Mouse (Mus musculus) CH12F3 (cell line): ENCODE results near the gene Gm5767.

ENCODE experiments used
- in situ Hi-C: fragments of 300-500 bp; cut with MboI; formaldehyde crosslinking; loops from 2 replicates; pipeline ENCODE4 v1.14.3; 2020; ENCODE audit warnings: low sequenced_read_pairs

Gene Gm5767

DNA sequence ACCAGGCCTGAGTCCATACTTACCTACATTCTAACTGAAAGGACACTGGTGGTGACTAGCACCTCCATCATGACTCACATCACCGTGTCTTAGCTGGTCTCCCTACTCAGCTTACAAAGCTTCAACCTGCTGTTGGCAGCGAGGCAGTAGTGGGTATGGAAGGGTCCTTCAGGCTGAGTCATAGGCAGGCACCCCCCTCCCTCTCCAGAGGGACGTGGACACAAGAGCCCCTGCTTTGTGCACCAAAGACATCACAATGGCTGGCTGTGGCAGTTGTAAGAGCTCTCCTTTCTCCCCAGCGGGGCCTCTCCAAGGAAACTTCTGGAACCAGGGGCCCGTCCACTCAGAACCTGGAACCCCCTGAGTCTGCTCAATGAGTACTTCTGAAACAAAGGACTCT is at the start of gene Gm5767:
Gene Gm5767 (plus strand): TSS at position 301 of the 400 bp plus-strand sequence.
- in situ Hi-C loops = loop anchor here (10.0 kb wide), 1 partner anchor 184 kb away; no protein-coding TSS in a partner anchor

DNA sequence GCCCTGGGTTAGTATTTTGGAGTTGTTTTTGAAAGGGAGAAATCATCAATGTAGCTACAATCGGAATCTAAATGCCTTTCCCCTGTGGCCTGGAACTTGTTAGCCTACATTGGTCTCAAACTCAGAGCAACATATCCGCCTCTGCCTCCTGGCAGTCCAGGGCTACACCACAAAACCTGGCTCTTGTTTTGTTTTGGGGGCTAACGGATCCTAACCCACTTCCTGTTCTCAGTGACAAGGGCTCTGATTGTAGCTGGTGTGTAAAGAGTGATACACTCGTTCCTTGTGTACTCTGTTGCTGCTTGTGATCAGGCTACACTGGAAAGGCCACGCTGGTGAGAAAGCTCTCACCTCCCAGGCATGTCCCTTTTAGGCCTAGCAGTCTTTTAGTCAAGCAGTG is 49.1 kb upstream of the Gm5767 start:
- in situ Hi-C loops = no loop called here

DNA sequence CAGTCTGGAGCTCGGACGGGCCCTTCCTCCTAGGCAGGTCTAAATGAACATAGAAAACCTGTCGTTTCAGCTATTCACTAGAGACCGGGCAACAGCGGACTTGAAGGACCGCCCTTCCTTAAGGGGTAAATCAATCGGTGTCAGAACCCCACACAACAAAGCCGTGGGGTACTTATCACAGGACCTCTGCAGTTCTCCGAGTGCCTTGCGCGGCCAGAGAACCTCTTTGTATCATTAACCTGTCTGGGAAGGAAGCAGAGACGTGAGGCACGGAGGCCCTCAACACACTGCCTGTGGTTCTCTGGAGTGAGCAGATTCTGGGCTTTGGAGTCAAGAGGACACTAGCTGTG is 43.7 kb upstream of the Gm5767 start:
- in situ Hi-C loops = no loop called here

DNA sequence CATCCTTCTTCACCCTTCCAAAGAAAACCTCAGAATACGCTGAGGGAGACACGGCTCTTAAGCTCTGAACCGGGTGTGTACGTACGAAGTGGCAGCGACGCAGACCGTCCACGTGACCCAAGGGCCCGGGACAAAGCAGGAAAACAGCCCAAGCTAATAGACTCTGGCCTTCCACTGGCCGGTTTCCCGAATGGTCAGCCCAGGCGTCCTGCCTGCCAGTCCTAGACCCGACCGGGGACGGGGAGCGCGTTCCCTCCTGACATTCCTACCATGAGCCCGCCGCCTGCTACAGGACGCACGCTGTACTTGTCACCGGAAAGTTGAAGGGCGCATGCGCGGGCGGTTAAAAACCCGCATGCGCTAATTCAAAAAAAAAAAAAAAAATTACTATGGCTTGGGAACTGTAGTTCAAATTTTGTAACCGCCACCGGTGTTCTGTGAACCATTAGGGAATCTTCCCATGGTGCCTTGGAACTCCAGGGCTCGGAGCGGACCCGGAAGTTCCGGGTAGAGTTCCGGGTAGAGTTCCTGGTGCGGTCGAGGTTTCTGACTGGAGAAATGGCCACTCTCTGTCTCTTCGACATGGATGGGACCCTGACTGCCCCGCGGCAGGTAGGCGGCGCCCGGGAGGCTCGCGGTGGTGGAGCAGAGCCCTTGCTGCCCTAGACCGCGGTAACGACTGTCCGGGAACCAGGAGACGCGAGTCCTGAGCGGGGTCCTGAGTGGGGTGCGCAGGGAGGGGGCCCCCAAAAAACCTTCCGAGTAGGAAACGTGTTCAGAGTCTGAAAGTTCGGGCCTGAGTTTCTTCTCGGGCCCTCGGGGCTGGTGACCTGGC is 43.1 kb upstream of the Gm5767 start, which contains the start of the genes Pmm2 and Tmem186:
Gene Pmm2 (plus strand): TSS at position 458 of the 835 bp plus-strand sequence.
Gene Tmem186 (minus strand): TSS at position 496 of the 835 bp plus-strand sequence.
- in situ Hi-C loops = no loop called here

DNA sequence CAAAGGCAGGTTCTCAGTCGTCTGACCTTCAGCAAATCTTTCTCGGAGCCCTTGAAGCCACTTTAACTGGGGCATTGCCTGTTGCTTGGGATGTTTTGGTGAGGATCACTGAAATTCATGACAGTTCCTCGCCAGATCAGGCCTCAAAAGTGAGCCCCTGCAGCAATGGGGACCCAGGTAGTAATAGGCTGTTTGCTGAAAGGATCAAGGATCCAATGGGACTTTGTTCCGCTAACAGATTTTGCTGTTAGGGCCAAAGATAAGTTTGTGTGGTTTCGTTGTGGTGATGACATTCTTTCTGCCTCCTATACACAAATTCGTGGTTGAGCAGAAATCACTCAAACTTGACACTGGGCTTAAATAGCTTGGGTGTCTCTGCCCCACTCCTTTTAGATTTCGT is 42.4 kb upstream of the Gm5767 start:
- in situ Hi-C loops = no loop called here

DNA sequence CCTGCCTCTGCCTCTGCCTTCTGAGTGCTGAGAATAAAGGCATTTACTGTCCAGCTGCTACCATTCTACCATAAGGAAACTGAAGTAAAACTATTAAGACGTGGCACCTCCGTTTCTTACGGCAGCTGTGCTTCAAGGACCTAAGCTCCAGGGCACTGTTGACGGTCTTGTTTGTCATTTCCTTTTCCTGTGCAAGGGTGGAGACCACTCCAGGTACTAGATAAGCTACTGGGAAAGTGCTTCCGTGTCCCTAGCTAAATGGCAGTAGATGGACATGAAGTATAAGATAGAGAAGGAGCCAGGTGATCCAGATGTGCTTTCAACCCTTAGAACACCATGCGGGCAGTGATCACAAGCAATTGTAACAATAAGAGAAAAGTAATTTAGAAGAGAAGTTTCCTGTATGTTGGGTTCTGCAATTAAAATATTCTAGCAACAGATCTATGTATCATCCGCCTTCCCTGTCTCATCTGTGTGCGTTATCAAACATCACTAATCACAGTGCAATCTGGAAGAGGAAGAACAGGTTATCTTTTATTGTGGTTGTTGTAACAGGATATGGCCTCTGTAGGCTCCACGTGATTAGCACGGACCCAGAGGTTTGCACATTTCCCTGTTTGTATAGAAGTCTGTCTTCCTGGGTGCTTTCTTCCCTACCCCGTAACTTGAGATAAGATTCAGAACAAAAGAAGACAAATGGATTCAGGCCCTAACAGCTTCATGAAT is 40.9 kb upstream of the Gm5767 start:
- in situ Hi-C loops = no loop called here

DNA sequence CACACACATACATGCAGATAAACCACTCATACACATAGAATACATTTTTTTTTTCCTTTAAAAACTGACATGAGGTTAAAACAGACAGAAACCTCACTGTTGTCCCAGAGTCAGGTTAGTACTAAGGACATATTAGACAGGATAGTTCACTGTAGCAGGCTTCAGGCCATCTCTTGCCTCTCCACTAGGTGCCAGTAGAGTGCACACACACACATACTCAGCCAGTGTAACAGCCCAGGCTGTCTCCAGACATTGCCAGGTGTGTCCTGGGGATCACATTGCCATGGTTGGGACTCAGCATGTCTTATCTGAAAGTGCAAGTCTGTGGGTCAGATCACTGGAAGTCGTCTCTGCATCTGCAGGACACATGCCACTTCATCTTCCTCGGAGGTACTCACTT is 36.7 kb upstream of the Gm5767 start:
- in situ Hi-C loops = no loop called here

DNA sequence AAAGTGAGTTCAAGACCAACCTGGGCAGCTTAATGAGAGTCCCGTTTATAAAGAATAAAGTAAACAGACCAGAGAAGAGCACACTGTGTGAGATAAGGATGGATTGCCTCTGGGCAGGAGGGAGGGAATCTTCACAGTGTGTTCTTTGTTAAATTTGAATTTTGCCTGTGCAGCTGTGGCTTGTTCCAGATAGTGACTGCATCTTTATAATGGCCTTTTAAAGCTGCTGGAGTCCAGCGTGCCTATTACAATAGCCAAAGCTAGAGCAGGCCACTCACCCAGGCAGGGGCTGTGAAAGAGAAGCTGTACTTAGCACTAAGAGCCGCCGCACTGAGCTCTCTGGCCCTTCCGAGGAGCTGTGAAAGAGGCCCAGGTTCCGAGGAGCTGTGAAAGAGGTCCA is 35.0 kb upstream of the Gm5767 start:
- in situ Hi-C loops = no loop called here

DNA sequence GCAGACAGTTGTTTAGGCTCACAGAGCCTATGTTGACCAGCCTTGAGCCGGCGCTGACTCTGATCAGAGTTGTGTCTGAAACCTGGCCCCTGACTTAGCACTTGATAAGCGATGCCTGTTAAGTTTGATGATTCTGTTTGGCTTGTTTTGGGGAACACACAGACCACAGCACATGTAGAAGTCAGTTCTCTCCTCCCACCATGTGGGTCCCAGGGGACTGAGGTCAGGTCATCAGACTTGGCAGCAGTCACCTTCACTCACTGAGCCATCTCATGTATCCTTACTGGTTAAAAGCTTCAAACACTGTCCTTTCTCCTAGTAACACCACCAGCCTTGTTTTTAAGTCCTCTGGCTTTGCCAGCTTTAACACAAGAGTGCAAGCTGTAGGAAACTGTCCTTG is 30.6 kb upstream of the Gm5767 start:
- in situ Hi-C loops = no loop called here

DNA sequence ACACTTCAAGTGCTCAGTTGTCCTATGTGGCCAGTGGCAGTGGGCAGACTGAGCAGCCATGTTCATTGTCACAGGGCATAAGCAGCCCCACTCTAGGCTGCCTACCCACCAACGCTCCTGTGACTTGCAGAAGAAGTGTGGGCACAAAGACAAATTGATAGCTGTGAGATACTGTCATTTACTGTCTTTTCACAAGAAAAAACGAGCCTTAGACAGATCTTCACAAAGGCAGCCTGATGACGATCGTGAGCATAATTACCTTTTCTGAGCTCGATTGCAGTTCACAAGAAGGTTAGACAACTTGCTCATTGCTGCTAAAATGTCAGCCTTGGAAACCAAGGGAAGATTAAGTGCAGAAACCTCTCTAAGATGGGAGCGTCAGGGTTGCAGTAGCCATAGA is 25.5 kb upstream of the Gm5767 start:
- in situ Hi-C loops = no loop called here

DNA sequence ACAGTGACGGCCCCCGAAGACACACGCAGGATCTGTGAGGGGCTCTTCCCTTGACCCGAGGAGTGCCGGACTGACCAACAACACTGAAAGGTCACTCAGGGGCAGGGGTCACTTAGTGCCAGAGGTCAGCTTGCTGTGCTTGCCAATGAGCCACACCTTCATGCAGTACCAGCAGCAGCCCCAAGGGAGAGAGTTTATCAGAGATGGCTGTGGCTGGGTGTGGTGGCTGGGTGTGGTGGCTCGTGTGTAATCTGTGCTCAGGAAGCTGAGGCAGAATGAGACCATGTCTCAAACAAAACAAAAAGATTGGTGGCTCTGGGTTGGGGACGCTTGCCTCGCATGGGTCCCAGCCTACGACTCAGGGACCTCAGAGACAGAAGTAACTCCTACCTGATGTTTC is 25.0 kb upstream of the Gm5767 start:
- in situ Hi-C loops = no loop called here

DNA sequence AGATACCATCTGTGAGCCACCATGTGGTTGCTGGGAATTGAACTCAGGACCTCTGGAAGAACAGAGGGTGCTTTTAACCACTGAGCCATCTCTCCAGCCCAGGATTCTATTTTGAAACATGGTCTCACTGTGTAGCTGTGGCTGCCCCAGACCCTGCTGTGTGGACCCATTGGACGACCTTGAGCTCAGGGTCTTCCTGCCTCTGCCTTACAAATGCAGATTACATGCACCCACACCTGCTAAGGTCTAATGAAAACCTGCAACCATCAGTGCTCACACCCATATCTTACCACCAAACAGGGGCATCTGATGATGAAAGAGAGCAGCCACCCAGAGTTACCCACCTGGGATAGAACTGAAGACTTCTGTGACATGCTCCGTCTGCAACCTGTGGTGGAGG is 24.3 kb upstream of the Gm5767 start:
- in situ Hi-C loops = no loop called here

DNA sequence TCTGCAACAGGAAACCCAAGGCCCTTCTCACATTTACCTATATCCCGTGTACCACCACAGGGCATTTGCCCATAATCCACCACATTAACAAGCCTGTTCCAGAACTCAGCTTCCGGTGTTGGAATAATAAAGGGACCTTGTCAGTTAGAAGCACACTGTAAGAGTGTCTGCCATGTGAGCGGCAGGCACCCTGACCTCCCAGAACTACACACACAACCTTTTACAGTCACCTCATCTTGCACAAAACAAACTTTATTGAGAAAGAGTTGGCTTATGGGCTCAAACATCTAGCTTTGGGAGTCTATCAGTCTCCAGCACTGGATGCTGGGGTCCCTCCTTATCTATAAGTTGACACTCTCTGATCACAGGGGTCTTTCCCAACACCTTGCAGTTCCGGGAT is 22.2 kb upstream of the Gm5767 start:
- in situ Hi-C loops = no loop called here

DNA sequence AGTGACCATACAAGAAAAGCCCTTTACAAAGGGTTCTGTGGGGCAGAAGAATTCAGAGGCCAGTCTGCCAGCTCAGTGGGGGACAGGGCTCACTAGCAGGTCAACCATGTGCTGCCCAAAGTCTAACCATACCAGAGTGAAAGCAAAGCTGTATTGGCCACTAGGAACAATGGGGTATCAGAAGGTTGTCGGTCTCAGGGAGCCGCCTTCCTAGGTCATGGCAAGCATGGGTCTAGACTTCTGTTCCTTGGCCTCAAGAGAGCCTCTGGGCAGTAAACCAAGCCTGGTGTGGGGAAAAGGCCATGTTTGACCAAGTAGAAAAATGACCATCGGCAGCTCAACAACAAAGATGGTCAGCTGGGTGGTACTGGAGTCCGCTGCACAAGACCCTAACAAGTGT is 21.8 kb upstream of the Gm5767 start:
- in situ Hi-C loops = no loop called here

DNA sequence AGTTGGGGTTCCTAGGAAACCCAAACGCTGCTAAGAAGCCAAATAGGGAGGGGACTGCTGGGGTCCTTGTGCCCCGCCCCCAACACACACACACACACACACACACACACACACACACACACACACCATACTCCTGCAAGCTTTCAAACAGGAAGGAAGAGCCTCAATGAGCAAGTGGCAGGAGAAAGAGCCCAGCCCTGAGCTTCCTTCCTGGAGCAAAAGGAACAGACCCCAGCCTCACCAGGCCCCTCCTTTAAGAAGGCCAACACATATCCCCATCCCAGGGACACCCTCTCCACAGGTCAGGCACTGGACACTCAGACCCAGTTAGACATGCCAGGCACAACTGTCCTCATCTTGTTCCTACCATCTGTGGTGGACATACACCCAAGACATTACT is 17.5 kb upstream of the Gm5767 start:
- in situ Hi-C loops = no loop called here

DNA sequence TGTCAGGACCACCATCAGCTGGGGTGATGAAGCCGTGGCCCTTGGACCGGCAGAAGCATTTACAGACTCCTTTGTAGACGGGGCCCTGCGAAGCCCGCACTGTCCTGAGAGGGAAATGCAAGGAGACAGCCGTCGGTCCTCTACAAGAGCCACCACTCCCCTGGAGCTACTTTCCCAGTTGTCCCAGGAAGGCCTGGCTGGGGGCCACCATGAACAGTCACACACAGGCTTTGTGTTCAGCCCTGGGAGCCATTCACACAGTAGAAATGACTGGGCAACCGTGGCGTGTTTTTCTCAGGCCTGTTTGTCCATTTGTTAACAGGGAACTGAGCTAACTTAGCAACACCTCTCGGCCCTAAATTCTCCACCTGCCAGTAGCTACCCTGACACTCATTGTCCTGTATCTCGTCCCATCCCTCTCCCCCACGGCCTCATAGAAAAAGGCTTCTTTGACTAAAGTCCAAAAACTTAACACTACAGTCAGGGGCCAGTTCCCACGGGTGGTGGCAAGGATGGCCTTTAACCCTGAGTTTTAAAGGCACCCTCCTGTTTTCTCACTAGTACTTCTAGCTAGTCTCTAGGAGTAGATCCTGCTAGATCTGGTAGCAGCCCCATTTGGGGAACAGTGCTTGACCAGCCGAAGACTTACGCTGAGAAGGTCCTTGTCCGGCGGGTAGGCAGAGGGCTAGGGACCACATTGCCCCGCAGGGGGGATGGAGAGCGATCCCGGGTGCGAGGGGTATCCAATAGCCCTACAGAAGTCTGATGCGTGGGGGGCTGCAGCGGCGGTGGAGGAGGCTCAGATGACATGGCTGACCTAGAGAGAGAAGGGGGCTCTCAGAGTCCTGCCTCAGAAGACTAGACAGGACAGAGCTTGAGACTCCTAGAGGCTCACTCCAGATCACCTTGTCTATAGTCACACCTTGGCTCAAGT is 16.7 kb upstream of the Gm5767 start:
- in situ Hi-C loops = no loop called here

DNA sequence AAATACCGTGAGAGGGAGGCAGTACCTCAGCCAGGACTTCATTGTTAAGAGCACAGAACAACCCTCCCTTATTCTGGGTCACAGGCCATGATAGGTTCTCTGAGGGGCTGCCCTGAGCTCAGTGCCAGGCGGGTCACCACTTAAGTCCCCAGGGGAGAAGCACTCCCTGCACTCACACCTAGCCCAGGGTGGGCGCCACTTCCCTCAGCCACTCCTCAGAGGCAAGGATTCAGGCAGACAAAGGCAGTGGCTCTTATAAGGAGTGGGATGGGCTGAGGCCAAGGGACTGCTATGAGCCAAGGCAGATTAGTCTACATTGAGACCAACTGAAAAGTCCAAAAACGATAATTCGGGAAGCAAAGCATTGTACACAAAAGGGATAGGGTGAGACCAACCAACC is 15.2 kb upstream of the Gm5767 start:
- in situ Hi-C loops = no loop called here

DNA sequence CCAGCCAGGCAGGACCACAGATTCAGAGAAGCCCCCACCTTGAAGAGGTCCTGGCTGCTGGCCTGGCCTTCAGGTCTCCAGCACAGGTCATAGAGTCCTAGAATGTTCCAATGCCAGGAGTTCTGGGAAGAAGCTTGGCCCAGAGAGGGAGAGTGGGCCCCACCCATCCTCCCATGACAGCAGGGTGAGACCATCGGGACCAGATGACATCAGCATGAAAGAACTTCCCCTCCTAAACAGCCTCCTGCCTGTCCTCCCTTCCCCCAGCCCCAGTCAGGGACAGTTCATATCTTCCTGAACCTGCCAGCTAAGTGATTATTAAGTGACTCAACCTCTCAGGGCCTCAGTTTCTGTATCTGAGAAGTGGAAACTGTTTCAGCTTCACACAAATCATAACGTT is 14.1 kb upstream of the Gm5767 start:
- in situ Hi-C loops = no loop called here

DNA sequence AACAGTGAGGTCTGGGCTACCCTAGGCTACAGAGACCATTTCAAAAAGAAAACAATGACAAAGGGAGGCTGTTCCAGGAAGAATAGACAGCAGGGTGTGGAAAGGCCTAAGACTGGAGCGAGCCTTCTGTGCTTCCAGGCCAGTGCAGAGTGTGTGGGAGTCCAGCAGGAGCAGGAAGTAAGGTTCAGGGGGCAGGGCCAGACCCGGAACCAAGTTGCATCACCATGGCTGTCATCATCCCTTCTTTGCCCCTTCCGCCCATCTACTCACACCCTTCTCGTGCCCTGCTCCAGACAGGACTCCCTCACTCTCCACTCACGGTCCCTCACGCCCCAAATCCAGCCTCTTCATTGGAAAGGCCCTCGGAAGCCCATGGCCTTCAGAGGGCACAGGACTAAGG is 13.3 kb upstream of the Gm5767 start:
- in situ Hi-C loops = no loop called here

DNA sequence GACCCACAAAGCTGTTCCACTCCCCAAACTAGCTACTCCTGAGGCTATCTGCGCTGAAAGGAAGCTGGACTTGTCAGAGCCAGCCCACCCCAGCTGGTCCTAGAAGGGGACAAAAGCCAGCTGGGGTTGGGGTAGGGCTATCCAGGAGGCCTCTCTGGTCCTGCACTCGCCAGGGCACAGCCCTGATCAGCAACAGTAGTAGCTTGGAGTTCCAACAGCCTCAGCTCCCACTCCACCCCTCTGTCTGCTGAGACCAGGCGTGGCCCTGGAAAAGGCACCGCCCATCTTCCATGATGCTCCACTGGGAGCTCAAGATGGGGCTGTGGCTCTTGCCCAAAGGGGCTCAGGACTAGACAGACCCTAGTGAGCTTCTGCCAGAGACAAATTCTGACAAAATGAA is 12.8 kb upstream of the Gm5767 start:
- in situ Hi-C loops = no loop called here

DNA sequence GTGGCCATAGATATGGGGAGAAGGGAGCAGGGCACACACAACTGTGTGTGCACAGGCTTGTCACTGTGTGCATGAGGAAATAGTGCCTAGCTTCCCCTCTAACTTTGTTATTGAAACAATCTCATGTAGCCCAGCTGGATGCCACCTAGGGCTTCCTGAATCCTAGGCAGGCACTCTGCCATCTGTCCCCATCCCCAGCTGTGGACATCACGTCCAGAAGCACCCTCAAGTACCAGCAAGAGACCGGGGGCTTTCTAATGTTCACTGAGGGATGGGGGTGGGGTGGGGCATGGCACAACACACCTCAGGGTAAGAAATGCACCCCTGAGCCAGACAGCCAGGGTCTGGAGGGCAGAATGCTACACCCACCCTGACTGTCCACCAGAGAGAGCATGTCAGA is 12.2 kb upstream of the Gm5767 start:
- in situ Hi-C loops = no loop called here
